Mouse (Mus musculus) heart, postnatal 14 days (tissue): ENCODE data around the gene Prrc2c. TPM values are rescaled to one million over a fixed set of nuclear protein-coding genes. Genes with fewer than 3 reads are reported as not detected.
"Not testable (repeated sequence)": the region's sequence is repeated elsewhere in the genome, so short reads cannot be mapped to it uniquely, and the experiment has no call there.

Source experiments
- DNase-seq, 2 experiments: peaks; one replicate each; pipeline ENCODE4 v3.0.0; 2021 to 2022
- intact Hi-C: fragments of 180-260 bp; cut with DNase I; formaldehyde crosslinking; loops from one replicate; pipeline ENCODE4 v1.15.1; 2025
- long read RNA-seq, 2 experiments: library from polyadenylated mRNA; stranded (forward); transcript quantifications; one replicate each; pipeline ENCODE4 v2.0.0; 2021
- total RNA-seq, 2 experiments: library from RNA; stranded (reverse); gene quantifications; 2 replicates each; pipeline ENCODE4 v1.2.3; 2021

Prrc2c gene
- total RNA-seq, result 10 to 100 TPM; 93.2 to 98.1 TPM
- long read RNA-seq, experiment 1, partial matches to known transcripts, result 0 of 18 reads
- long read RNA-seq, experiment 1, other reads (novel, unspliced or antisense), result 18 of 18 reads
- long read RNA-seq, experiment 2, partial matches to known transcripts, result 0 of 14 reads
- long read RNA-seq, experiment 2, other reads (novel, unspliced or antisense), result 14 of 14 reads

- intact Hi-C loops, result no loop called here
- DNase-seq, result peak; percentile 98 to 99
Observed at GRCm38 (mm10) chr1:162740401-162740835, at the start of gene Prrc2c. Gene Prrc2c (minus strand): TSS chr1:162740556.

DNA sequence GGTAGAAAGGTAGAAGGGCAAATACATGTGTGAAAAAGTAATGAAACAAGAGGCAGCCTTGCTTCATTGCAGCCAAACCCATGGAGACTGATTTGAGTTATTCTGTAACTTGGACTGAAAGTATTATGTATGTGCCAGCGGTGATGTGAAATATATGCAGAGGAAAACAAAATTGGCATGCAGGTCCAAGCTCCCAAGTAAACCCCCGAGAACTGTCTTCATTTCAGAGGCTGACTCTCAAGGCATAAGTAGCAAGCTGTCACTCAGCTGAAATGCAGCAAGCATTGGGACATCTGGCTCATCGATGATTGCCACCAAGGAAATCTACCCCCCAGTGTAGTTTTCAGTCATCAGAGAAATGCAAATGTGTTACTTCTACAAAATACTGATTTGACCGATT, 44.9 kb upstream of the Prrc2c start:
- DNase-seq, result no peak
- intact Hi-C loops, result no loop called here

DNA sequence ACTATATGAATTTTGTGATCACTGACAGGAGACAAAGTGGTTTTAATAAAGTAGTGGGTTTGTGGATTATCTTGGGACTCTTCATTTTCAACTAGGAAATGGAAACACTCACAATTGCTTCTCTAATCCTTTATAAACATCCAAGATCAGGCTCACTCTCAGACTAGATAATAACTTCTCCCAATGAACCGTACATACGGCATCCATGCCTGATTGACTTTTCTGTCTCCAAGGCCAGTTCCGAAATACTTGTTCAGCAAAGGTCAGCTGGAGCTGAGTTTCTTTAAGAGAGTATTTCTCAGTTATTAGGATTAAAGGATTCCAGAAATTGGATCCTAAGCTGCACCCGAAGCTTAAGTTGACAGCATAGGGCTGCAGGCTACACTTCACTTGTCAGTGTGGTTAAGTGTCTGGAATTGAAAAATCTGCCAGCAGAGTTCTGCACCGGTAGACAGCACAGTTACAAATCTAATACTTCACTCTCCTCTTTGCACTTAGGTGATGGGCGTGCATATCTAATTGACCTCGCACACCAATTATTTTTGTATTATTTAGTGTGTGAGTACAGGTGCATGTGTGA, 43.4 kb upstream of the Prrc2c start:
- intact Hi-C loops, result no loop called here
- DNase-seq, result no peak

GRCm38 (mm10) chr1:162781035-162781434, 40.7 kb upstream of the Prrc2c start:
- intact Hi-C loops, DNase-seq: not testable (repeated sequence)

GRCm38 (mm10) chr1:162777943-162778538, 37.7 kb upstream of the Prrc2c start:
- no peak for DNase-seq
- intact Hi-C loops, result no loop called here

DNA sequence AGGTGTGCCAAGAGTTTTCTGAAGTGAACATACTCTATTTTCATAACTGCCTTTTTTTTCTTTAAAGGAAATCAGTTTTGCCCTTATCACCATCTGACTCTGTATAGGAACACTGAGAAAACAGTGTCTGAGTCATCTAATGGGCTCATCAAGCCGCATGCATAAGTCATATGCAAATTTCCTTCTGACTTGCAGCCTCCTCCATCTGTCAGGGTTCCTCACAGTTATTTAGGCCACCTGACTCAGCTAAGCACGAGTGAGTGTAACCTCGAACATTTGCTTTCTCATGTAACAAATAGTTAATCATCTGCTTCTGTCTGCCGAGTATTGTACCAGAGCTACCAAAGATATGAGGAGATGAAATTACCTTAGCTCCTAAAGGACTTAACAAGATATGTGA, 33.3 kb upstream of the Prrc2c start:
- no peak for DNase-seq
- intact Hi-C loops, result no loop called here

- intact Hi-C loops, result no loop called here
- DNase-seq, result no peak
Observed at GRCm38 (mm10) chr1:162771617-162772360, 31.4 kb upstream of the Prrc2c start.

- no peak for DNase-seq
- intact Hi-C loops, result no loop called here
Observed at GRCm38 (mm10) chr1:162752009-162752408, 11.7 kb upstream of the Prrc2c start.

DNA sequence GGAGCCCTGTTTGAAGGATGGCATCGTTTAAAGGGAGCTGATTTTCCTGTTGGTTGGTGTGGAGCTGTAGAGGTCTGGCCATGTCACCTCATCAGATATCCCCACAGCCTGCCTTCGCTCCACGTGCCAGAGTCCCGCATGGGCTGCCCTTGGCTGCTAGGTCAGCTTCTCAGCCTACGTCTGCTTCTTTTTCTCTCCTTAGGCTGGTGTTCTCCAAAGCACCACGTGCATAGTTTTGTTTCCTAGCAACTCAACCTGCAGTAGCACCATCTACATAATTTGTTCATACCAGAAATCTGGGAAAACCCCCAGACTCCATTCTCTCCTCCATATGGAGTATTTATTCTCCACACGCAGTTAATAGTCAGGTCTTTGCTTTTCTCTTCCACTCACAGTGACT, 9.3 kb upstream of the Prrc2c start:
- no peak for DNase-seq
- intact Hi-C loops, result no loop called here

DNA sequence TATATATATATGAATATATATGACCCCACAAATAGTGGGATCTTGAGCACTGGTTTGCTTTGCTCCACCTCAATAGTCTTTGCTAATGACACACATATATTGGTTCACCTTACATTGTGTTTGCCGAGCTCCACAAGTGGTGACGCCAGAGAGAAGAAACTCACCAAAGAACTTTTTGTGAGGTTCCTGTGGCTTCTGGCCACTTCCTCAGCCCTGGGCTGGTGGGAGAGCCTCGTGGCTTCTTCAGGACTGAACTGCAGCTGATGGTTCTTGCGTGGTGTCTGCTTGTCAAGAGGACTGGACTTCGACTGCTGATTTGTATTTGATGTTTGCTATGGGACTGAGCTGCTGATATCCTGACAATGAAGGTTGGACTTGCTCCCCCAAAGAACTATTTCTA, 8.4 kb upstream of the Prrc2c start:
- intact Hi-C loops, result no loop called here
- DNase-seq, result no peak

DNA sequence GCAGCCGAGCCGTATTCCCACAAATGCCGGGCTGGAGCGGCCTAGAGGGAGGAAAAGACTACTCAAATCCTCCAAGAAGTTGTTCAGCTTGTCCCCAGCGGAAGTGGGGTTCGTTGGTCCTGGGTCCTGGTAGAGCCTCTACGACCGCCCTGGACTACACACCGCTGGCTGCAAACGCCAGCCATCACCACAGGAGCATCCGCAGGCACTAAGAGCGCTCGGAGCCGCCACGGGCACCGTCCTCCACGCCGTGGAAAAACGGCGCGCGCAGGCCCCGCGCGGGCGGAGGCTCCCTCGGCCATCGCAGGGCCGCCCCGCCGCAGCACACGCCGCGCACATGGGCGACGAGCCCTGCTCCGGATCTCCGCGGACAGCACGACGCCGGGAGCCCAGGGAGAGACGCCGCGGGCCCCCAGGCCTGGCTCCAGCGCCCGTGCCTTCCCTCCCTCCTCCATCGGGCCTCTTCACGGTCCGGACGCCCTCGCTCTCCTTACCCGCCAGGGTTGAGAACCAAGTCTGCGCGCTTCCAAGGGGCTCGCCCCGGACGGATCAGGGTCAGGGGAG, 443 bp downstream of the Prrc2c start:
- no peak for DNase-seq
- intact Hi-C loops, result no loop called here

DNA sequence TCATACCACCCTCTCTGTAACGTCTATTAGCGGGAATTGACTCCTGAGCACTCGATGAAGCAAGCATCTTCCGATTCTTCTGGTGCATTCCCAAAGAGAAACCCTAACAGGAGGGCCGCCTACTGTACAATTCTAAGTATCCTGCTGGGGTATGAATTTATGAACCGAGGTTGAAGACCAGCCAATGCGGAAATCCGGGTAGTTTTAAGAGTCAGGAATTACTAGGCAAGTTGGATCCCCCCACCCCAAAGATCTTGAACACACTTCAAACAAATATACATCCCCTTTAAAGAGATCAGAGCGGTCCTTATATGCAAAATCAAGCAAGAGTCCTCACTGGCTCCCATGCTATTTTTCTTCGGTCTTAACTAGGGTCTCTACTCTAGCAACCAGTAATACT, 950 bp downstream of the Prrc2c start:
- DNase-seq, result peak; percentile 20 to 55

DNA sequence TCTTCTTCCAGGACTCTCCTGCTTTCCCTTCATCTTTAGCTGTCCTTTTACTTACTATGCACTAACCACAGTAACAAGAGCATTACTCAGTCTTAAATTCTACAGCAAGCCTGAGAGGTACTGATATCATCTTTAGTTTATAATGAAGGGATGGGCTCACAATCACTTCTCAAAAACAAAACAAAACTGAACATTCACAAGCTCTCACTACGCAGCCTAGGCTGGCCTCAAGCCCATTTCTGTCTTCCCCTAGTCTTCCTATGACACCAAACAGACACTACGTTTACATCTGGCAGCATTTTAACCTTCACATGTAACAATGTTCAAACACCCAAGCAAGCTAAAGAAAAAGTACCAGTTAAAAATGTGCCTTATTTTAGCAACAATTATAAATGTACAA, 1.9 kb downstream of the Prrc2c start:
- intact Hi-C loops, result no loop called here
- DNase-seq, result no peak

More for the DNA sequence above, 950 bp downstream of the Prrc2c start:
- intact Hi-C loops, result no loop called here

DNA sequence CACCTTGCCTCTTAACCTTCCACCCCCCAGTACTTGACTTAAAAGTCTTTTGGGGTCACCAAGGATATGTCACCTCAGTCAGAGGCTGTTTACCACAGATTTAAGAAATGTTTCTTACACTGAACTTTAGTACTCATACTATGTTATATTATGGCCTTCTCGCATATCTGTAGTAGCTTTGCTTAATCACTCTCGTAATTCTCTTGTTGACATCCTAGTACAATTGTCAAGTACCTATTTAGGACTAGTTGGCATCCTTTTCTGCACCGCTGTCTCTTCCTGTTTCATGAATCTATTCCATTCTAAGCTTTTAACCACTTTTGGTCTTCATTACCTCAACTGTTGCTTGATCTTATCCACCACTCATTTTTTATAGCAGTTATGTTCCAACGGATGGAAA, 5.3 kb downstream of the Prrc2c start:
- intact Hi-C loops, result no loop called here
- DNase-seq, result no peak

DNA sequence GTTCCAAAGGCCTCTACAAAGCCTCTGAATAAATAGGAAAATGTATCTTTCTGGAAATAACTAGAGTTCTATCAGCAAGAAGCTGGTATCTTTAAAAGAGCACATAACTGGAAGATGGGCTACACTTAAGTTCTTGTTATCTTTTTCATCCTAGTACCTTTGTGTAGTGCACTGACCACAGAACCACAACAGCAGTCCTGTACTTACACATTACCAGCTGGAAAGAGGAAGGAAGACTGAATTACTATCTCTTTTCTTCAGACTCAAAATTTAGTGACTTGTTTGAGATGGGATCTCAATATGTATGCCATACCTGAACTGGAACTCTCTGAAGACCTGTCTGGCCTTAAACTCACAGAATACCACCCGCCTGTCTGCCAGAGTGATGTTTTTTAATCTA, 6.1 kb downstream of the Prrc2c start:
- no peak for DNase-seq
- intact Hi-C loops, result no loop called here

DNA sequence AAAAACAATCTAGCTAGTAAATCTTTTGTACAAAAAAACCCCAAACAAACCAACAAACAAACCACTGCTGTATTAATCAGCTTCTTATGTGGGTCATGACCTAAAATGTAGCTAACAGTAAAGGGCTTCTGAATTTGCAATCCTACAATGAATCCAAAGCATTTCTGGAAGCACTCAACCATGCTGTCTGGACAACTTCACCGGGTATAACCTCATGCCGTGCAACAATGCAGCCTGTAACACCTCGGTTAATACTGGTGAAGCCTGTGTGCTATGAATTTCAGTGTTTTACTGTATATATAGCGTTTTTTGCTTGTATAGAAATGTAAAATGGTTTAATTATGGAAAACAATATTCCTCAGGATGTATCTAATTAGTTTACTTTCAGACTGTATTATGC, 8.3 kb downstream of the Prrc2c start:
- intact Hi-C loops, result no loop called here
- no peak for DNase-seq

DNA sequence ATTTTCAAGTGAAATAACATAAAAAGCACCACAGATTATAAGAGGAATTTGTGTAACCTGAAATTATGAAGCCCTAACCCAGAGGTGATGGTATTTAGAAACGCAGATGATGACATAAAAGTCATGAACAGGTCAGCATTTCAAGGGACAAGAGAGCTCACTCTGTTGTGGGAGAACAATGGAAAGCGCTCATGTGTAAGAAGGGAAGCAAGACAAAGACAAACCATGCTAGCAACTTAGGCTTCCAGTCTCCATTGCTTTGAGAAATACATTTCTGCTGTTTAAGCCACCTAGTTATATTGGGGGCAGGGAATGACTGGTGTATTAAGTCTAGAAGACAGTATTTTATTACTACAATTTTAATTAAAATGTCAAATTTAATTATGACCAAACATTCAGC, 10.9 kb downstream of the Prrc2c start:
- DNase-seq, result no peak
- intact Hi-C loops, result no loop called here

DNA sequence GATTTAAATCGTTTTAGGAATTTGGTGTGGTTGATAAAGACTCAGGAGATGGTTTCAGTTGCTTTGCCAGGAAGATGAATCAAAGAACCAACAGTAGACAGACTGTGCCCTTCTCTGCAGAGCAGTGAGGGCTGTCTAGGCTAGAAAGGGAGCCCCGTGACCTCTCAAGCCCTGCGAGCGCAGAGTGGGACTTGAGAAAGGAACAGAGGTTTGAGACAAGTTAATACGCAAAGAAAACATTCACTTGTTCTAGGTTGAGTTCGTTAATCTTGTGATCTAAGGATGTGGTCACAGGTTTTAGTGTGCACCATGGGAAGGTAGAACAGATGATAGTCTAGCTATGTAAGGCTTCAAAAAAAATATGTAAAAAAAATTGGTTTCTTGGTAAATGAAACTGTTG, 12.4 kb downstream of the Prrc2c start:
- DNase-seq, result no peak
- intact Hi-C loops, result no loop called here

- no peak for DNase-seq
- intact Hi-C loops, result loop anchor here (5.0 kb wide), 1 partner anchor 41 kb away; no protein-coding TSS in a partner anchor
Observed at GRCm38 (mm10) chr1:162723610-162724009, 16.7 kb downstream of the Prrc2c start.

DNA sequence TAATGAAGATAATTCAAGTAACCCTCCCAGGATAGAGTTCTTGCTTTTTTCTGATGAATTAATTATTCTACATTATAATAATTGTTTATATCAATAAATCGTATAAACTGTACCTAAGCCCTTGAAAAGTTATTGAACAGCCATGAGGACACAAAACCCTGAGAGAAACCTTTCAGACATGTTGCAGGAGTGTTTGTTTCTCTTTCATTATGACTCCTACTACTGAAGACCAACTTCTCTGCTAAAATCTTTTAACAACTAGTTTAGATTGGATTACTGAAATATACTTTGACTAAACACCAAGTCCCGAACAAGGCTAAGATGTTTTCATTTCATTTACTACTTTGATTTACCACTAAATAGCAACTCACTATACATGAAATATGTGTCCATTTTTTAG, 19.7 kb downstream of the Prrc2c start:
- no peak for DNase-seq
- intact Hi-C loops, result loop anchor here (5.0 kb wide), 1 partner anchor 38 kb away; no protein-coding TSS in a partner anchor

- intact Hi-C loops, result no loop called here
- DNase-seq, result no peak
Observed at GRCm38 (mm10) chr1:162700389-162701066, 39.8 kb downstream of the Prrc2c start.
